Mouse (Mus musculus) fibroblast of lung, adult 2 months (primary cell): ENCODE data around the gene Degs2.

Experiments
- DNase-seq: peaks from one replicate; pipeline ENCODE4 v3.0.0-alpha.2; 2011; ENCODE audit warnings: low read depth

Gene Degs2

GRCm38 (mm10) chr12:108651053-108651660 lies 51.0 kb downstream of the Degs2 start:
- DNase-seq = no peak

GRCm38 (mm10) chr12:108647784-108648183 lies 54.3 kb downstream of the Degs2 start:
- no peak for DNase-seq

- DNase-seq = no peak
Observed at GRCm38 (mm10) chr12:108646234-108646633, 55.9 kb downstream of the Degs2 start.

GRCm38 (mm10) chr12:108642019-108642418 lies 60.1 kb downstream of the Degs2 start:
- DNase-seq = no peak

GRCm38 (mm10) chr12:108639126-108639525 lies 63.0 kb downstream of the Degs2 start:
- peak; percentile 29 for DNase-seq

- DNase-seq = no peak
Observed at GRCm38 (mm10) chr12:108637440-108637839, 64.7 kb downstream of the Degs2 start.

GRCm38 (mm10) chr12:108635501-108635900 lies 66.6 kb downstream of the Degs2 start:
- DNase-seq = no peak

- no peak for DNase-seq
Observed at GRCm38 (mm10) chr12:108634031-108634430, 68.1 kb downstream of the Degs2 start.

GRCm38 (mm10) chr12:108632501-108632900 lies 69.6 kb downstream of the Degs2 start:
- DNase-seq = no peak

- no peak for DNase-seq
Observed at GRCm38 (mm10) chr12:108630741-108631688, 71.1 kb downstream of the Degs2 start.

GRCm38 (mm10) chr12:108629556-108629955 lies 72.6 kb downstream of the Degs2 start:
- no peak for DNase-seq
